Mouse (Mus musculus): ENCODE results near the gene Atad3a. TPM values are rescaled to one million over a fixed set of nuclear protein-coding genes. Genes with fewer than 3 reads are reported as not detected.

The Atad3a gene
- polyA plus RNA-seq, 1 experiment from 2014 or later: 99.0 TPM

DNA sequence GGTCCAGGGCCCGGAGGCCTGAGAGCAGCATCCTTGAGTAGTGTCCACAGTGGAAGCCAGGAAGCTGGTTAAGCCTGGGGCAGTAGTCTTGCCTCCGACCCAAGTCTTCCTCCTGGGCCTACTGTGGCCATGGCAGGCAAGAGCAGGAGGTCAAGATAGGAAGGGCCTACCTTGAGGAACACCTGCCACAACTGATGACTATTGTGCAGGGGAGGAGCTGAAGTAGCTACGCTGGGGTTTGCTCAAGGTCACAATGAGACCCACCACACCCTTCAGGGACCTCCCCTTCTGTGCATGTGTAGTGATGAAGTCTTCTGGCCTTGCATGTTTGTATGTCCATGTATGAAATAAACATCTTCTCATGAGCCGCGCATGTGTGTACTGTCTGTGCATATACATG lies 25.1 kb downstream of the Atad3a start:
- H3K4me1 ChIP-seq (ENCODE audit: control insufficient read depth, insufficient read depth, low read length): peaks cover 14% of the 10 kb centered on the region
- H3K27me3 ChIP-seq (ENCODE audit: control insufficient read depth, insufficient read depth, low read length): no peaks in the 10 kb centered on the region
- no peak for ATAC-seq (ENCODE audit: insufficient read depth, low FRiP score)
- 62% methylated on average over 5 of the region's 5 CpGs for WGBS
- peak overlapping the region; percentile 74 for H3K4me3 ChIP-seq (replicated peaks; ENCODE audit: low read length)
- 0 out of 2 replicates have a peak, but pooled peaks cover 10% of the 10 kb centered on the region for H3K36me3 ChIP-seq (ENCODE audit: control insufficient read depth, insufficient read depth, low read length)
- no peak overlapping the region for H3K27ac ChIP-seq (ENCODE audit: low read length)
- no peaks in the 10 kb centered on the region for H3K9me3 ChIP-seq (replicated peaks; ENCODE audit: control insufficient read depth, low read length)
- H3K4me2 ChIP-seq (ENCODE audit: low read depth, low read length): peak overlapping the region; percentile 94
- H3K9ac ChIP-seq (ENCODE audit: low read length): peak overlapping the region; percentile 85

GRCm38 (mm10) chr4:155734951-155735702 lies 25.8 kb downstream of the Atad3a start:
- Histone ChIP-seq H3K27ac (ENCODE audit: low read length) (peak overlapping the region; percentile 57), H3K4me3 (replicated peaks; ENCODE audit: low read length) (peak overlapping the region; percentile 74), H3K4me2 (ENCODE audit: low read depth, low read length) (peak overlapping the region; percentile 94), H3K9me3 (replicated peaks; ENCODE audit: control insufficient read depth, low read length) (no peaks in the 10 kb centered on the region), H3K4me1 (ENCODE audit: control insufficient read depth, insufficient read depth, low read length) (peaks cover 14% of the 10 kb centered on the region), H3K36me3 (ENCODE audit: control insufficient read depth, insufficient read depth, low read length) (0 out of 2 replicates have a peak, but pooled peaks cover 4% of the 10 kb centered on the region), H3K27me3 (ENCODE audit: control insufficient read depth, insufficient read depth, low read length) (no peaks in the 10 kb centered on the region), H3K9ac (ENCODE audit: low read length) (peak overlapping the region; percentile 85)
- WGBS: 1% methylated on average over 79 of the region's 79 CpGs
- peak; percentile 77 for ATAC-seq (ENCODE audit: insufficient read depth, low FRiP score)

- ATAC-seq (ENCODE audit: insufficient read depth, low FRiP score): peak; percentile 94
- Histone ChIP-seq H3K36me3 (ENCODE audit: control insufficient read depth, insufficient read depth, low read length) (no peaks in the 10 kb centered on the region), H3K27ac (ENCODE audit: low read length) (peak within 1 kb of the TSS; percentile 57), H3K4me1 (ENCODE audit: control insufficient read depth, insufficient read depth, low read length) (peaks cover 14% of the 10 kb centered on the region), H3K27me3 (ENCODE audit: control insufficient read depth, insufficient read depth, low read length) (no peaks in the 10 kb centered on the region), H3K4me3 (replicated peaks; ENCODE audit: low read length) (peak within 1 kb of the TSS; percentile 74), H3K9me3 (replicated peaks; ENCODE audit: control insufficient read depth, low read length) (no peaks in the 10 kb centered on the region), H3K4me2 (ENCODE audit: low read depth, low read length) (peak within 1 kb of the TSS; percentile 94), H3K9ac (ENCODE audit: low read length) (peak within 1 kb of the TSS; percentile 85)
- under 1% methylated on average over 27 of the region's 35 CpGs for WGBS
Observed at GRCm38 (mm10) chr4:155734350-155734941, 26.4 kb downstream of the Atad3a start, which contains the start of gene Tmem240. Tmem240 (plus strand) TSS chr4:155734800.

- no peak overlapping the region for H3K27ac ChIP-seq (ENCODE audit: low read length)
- H3K4me3 ChIP-seq (replicated peaks; ENCODE audit: low read length): no peak overlapping the region
- WGBS: 77% methylated on average over 10 of the region's 10 CpGs
- no peaks in the 10 kb centered on the region for H3K9me3 ChIP-seq (replicated peaks; ENCODE audit: control insufficient read depth, low read length)
- no peaks in the 10 kb centered on the region for H3K27me3 ChIP-seq (ENCODE audit: control insufficient read depth, insufficient read depth, low read length)
- no peak overlapping the region for H3K9ac ChIP-seq (ENCODE audit: low read length)
- ATAC-seq (ENCODE audit: insufficient read depth, low FRiP score): no peak
- H3K4me2 ChIP-seq (ENCODE audit: low read depth, low read length): no peak overlapping the region; the same call in 1 of the 2 replicates
- H3K36me3 ChIP-seq (ENCODE audit: control insufficient read depth, insufficient read depth, low read length): no peaks in the 10 kb centered on the region
- H3K4me1 ChIP-seq (ENCODE audit: control insufficient read depth, insufficient read depth, low read length): peaks cover 14% of the 10 kb centered on the region
Observed at GRCm38 (mm10) chr4:155733267-155733666, 27.6 kb downstream of the Atad3a start.

GRCm38 (mm10) chr4:155727993-155728392 lies 32.9 kb downstream of the Atad3a start:
- no peak overlapping the region for H3K27ac ChIP-seq (ENCODE audit: low read length)
- WGBS: 69% methylated on average over 2 of the region's 2 CpGs
- no peak overlapping the region for H3K4me3 ChIP-seq (replicated peaks; ENCODE audit: low read length)
- no peak overlapping the region for H3K9ac ChIP-seq (ENCODE audit: low read length)
- H3K27me3 ChIP-seq (ENCODE audit: control insufficient read depth, insufficient read depth, low read length): no peaks in the 10 kb centered on the region
- no peaks in the 10 kb centered on the region for H3K9me3 ChIP-seq (replicated peaks; ENCODE audit: control insufficient read depth, low read length)
- no peaks in the 10 kb centered on the region for H3K4me1 ChIP-seq (ENCODE audit: control insufficient read depth, insufficient read depth, low read length)
- no peak overlapping the region for H3K4me2 ChIP-seq (ENCODE audit: low read depth, low read length)
- H3K36me3 ChIP-seq (ENCODE audit: control insufficient read depth, insufficient read depth, low read length): 0 out of 2 replicates have a peak, but pooled peaks cover 4% of the 10 kb centered on the region
- no peak for ATAC-seq (ENCODE audit: insufficient read depth, low FRiP score)

DNA sequence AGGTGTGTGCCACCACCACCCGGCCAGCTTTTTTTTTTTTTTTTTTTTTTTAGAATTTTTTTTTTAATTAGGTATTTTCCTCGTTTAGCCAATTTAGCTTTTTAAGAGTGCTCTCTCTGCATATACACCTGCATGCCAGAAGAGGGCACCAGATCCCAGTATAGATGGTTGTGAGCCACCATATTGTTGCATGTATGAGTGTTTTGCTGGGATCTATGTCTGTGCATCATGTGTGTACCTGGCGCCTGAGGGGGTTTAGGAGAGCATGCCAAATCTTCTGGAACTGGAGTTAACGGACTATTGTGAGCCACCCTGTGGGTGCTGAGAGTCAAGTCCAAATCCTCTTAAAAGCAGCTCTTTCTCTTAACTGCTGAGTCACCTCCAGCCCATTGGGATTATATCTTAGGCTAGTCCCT lies 39.2 kb downstream of the Atad3a start:
- WGBS: 75% methylated on average over 4 of the region's 4 CpGs
- H3K4me3 ChIP-seq (replicated peaks; ENCODE audit: low read length): no peak overlapping the region
- no peak for ATAC-seq (ENCODE audit: insufficient read depth, low FRiP score)

DNA sequence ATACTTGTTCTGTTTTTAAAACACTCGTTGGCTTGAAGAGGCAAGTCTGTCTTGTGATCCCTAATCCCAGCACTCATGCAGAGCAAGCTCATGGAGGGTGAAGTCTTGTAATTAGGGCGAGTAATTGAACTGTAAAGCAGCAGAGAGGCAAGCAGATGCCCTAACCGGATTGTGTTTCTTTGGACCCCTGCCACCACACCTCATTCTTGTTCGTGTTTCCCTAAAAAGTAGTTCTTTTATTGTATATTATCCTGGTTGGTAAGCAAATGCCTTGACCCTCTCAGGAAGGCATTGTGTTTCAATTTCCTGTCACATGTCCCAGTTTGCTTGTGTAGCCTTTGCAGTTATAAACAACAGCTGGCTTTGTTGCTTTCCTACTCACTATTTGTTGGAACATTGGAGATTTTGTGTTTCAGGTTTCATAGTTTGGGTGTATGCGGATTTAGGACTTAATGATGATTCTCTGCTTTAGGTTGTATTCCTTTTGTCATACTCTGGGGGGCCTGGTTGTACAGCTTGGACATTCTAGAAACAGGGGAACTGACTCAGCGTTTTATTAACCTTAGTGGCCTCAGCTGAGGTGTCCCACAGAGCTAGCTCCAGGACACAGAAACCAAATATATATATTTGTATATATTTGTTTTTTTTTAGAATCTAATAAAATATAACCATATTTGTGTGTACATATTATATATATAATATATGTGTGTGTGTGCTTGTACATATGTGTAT lies 50.2 kb downstream of the Atad3a start:
- Histone ChIP-seq H3K4me3 (replicated peaks; ENCODE audit: low read length) (no peak overlapping the region), H3K9me3 (replicated peaks; ENCODE audit: control insufficient read depth, low read length) (no peaks in the 10 kb centered on the region), H3K4me2 (ENCODE audit: low read depth, low read length) (no peak overlapping the region), H3K4me1 (ENCODE audit: control insufficient read depth, insufficient read depth, low read length) (peaks cover 15% of the 10 kb centered on the region), H3K27me3 (ENCODE audit: control insufficient read depth, insufficient read depth, low read length) (no peaks in the 10 kb centered on the region), H3K36me3 (ENCODE audit: control insufficient read depth, insufficient read depth, low read length) (no peaks in the 10 kb centered on the region), H3K27ac (ENCODE audit: low read length) (peak overlapping the region; percentile 48), H3K9ac (ENCODE audit: low read length) (no peak overlapping the region)
- WGBS: 59% methylated on average over 6 of the region's 6 CpGs
- ATAC-seq (ENCODE audit: insufficient read depth, low FRiP score): no peak

More for the DNA sequence above, 39.2 kb downstream of the Atad3a start:
- H3K4me2 ChIP-seq (ENCODE audit: low read depth, low read length): no peak overlapping the region
- no peaks in the 10 kb centered on the region for H3K4me1 ChIP-seq (ENCODE audit: control insufficient read depth, insufficient read depth, low read length)
- 0 out of 2 replicates have a peak, but pooled peaks cover 4% of the 10 kb centered on the region for H3K36me3 ChIP-seq (ENCODE audit: control insufficient read depth, insufficient read depth, low read length)
- no peak overlapping the region for H3K27ac ChIP-seq (ENCODE audit: low read length)
- H3K9ac ChIP-seq (ENCODE audit: low read length): no peak overlapping the region
- no peaks in the 10 kb centered on the region for H3K9me3 ChIP-seq (replicated peaks; ENCODE audit: control insufficient read depth, low read length)
- H3K27me3 ChIP-seq (ENCODE audit: control insufficient read depth, insufficient read depth, low read length): no peaks in the 10 kb centered on the region

- no peak overlapping the region for H3K9ac ChIP-seq (ENCODE audit: low read length)
- no peaks in the 10 kb centered on the region for H3K36me3 ChIP-seq (ENCODE audit: control insufficient read depth, insufficient read depth, low read length)
- H3K4me1 ChIP-seq (ENCODE audit: control insufficient read depth, insufficient read depth, low read length): peaks cover 15% of the 10 kb centered on the region
- ATAC-seq (ENCODE audit: insufficient read depth, low FRiP score): no peak
- no peaks in the 10 kb centered on the region for H3K27me3 ChIP-seq (ENCODE audit: control insufficient read depth, insufficient read depth, low read length)
- H3K27ac ChIP-seq (ENCODE audit: low read length): no peak overlapping the region
- H3K4me3 ChIP-seq (replicated peaks; ENCODE audit: low read length): no peak overlapping the region
- no peak overlapping the region for H3K4me2 ChIP-seq (ENCODE audit: low read depth, low read length)
- H3K9me3 ChIP-seq (replicated peaks; ENCODE audit: control insufficient read depth, low read length): no peaks in the 10 kb centered on the region
Observed at GRCm38 (mm10) chr4:155708988-155709387, 51.9 kb downstream of the Atad3a start.

GRCm38 (mm10) chr4:155708582-155708981 lies 52.3 kb downstream of the Atad3a start:
- Histone ChIP-seq H3K27ac (ENCODE audit: low read length) (no peak overlapping the region), H3K4me3 (replicated peaks; ENCODE audit: low read length) (no peak overlapping the region), H3K27me3 (ENCODE audit: control insufficient read depth, insufficient read depth, low read length) (no peaks in the 10 kb centered on the region), H3K9ac (ENCODE audit: low read length) (no peak overlapping the region), H3K4me2 (ENCODE audit: low read depth, low read length) (no peak overlapping the region), H3K9me3 (replicated peaks; ENCODE audit: control insufficient read depth, low read length) (no peaks in the 10 kb centered on the region), H3K36me3 (ENCODE audit: control insufficient read depth, insufficient read depth, low read length) (no peaks in the 10 kb centered on the region), H3K4me1 (ENCODE audit: control insufficient read depth, insufficient read depth, low read length) (peaks cover 15% of the 10 kb centered on the region)
- ATAC-seq (ENCODE audit: insufficient read depth, low FRiP score): no peak
- WGBS: 71% methylated on average over 2 of the region's 2 CpGs

Data from stomach, embryonic 16.5 days (tissue).